Mouse (Mus musculus): Measurements from ENCODE around the gene Asic1. TPM values are rescaled to one million over a fixed set of nuclear protein-coding genes. Genes with fewer than 3 reads are reported as not detected.
"Not testable (repeated sequence)": the region's sequence is repeated elsewhere in the genome, so short reads cannot be mapped to it uniquely, and the experiment has no call there.

Asic1 gene
- polyA plus RNA-seq, 1 experiment from 2014 or later = 51.7 TPM

GRCm38 (mm10) chr15:99690924-99691323 lies 20.8 kb downstream of the Asic1 start:
- Histone ChIP-seq H3K4me1 (replicated peaks; ENCODE audit: control insufficient read depth, insufficient read depth, low read length) (peaks cover 6% of the 10 kb centered on the region; the same call in 1 of the 2 replicates), H3K4me2 (replicated peaks) (no peak overlapping the region), H3K27me3 (ENCODE audit: control insufficient read depth, insufficient read depth, low read length) (no peaks in the 10 kb centered on the region), H3K36me3 (replicated peaks; ENCODE audit: control insufficient read depth, insufficient read depth) (peaks cover 22% of the 10 kb centered on the region), H3K4me3 (replicated peaks; ENCODE audit: low read length) (no peak overlapping the region), H3K9ac (no peak overlapping the region), H3K27ac (no peak overlapping the region), H3K9me3 (ENCODE audit: control insufficient read depth, low read length) (no peaks in the 10 kb centered on the region)
- DNase-seq (ENCODE audit: low spot score) (no peak), ATAC-seq (ENCODE audit: low FRiP score) (no peak)
- 19% methylated on average over 4 of the region's 4 CpGs for WGBS

- 37% methylated on average over 9 of the region's 9 CpGs for whole genome bisulfite sequencing
- peak overlapping the region; percentile 2; the same call in 1 of the 2 replicates for H3K9ac ChIP-seq
- no peak overlapping the region for H3K4me3 ChIP-seq (replicated peaks; ENCODE audit: low read length)
- DNase-seq (ENCODE audit: low spot score) (no peak), ATAC-seq (ENCODE audit: low FRiP score) (no peak)
- H3K27me3 ChIP-seq (ENCODE audit: control insufficient read depth, insufficient read depth, low read length) = no peaks in the 10 kb centered on the region
- H3K4me2 ChIP-seq (replicated peaks) = 0 out of 2 replicates have a peak overlapping the region, but pooled peaks have one; percentile 22
- H3K9me3 ChIP-seq (ENCODE audit: control insufficient read depth, low read length) = no peaks in the 10 kb centered on the region
- H3K4me1 ChIP-seq (replicated peaks; ENCODE audit: control insufficient read depth, insufficient read depth, low read length) = peaks cover 6% of the 10 kb centered on the region; the same call in 1 of the 2 replicates
- peaks cover 33% of the 10 kb centered on the region for H3K36me3 ChIP-seq (replicated peaks; ENCODE audit: control insufficient read depth, insufficient read depth)
- 0 out of 2 replicates have a peak overlapping the region, but pooled peaks have one; percentile 27 for H3K27ac ChIP-seq
Measured at GRCm38 (mm10) chr15:99691976-99692375, 21.8 kb downstream of the Asic1 start.

- H3K27me3 ChIP-seq (ENCODE audit: control insufficient read depth, insufficient read depth, low read length) = no peaks in the 10 kb centered on the region
- WGBS = 45% methylated on average over 2 of the region's 2 CpGs
- no peak for ATAC-seq (ENCODE audit: low FRiP score)
Measured at GRCm38 (mm10) chr15:99697309-99697708, 27.1 kb downstream of the Asic1 start.

GRCm38 (mm10) chr15:99698533-99699085 lies 28.4 kb downstream of the Asic1 start:
- WGBS = 44% methylated on average over 20 of the region's 20 CpGs
- H3K4me1 ChIP-seq (replicated peaks; ENCODE audit: control insufficient read depth, insufficient read depth, low read length) = peaks cover 10% of the 10 kb centered on the region
- DNase-seq (ENCODE audit: low spot score) (no peak), ATAC-seq (ENCODE audit: low FRiP score) (no peak)
- no peak overlapping the region for H3K4me3 ChIP-seq (replicated peaks; ENCODE audit: low read length)
- no peaks in the 10 kb centered on the region for H3K9me3 ChIP-seq (ENCODE audit: control insufficient read depth, low read length)
- no peak overlapping the region for H3K27ac ChIP-seq
- H3K9ac ChIP-seq = no peak overlapping the region; the same call in 1 of the 2 replicates
- H3K36me3 ChIP-seq (replicated peaks; ENCODE audit: control insufficient read depth, insufficient read depth) = peaks cover 68% of the 10 kb centered on the region
- no peak overlapping the region for H3K4me2 ChIP-seq (replicated peaks)
- no peaks in the 10 kb centered on the region for H3K27me3 ChIP-seq (ENCODE audit: control insufficient read depth, insufficient read depth, low read length)

More at GRCm38 (mm10) chr15:99697309-99697708, 27.1 kb downstream of the Asic1 start:
- Histone ChIP-seq H3K36me3 (replicated peaks; ENCODE audit: control insufficient read depth, insufficient read depth) (peaks cover 69% of the 10 kb centered on the region), H3K9me3 (ENCODE audit: control insufficient read depth, low read length) (no peaks in the 10 kb centered on the region), H3K27ac (no peak overlapping the region), H3K9ac (no peak overlapping the region), H3K4me2 (replicated peaks) (no peak overlapping the region), H3K4me1 (replicated peaks; ENCODE audit: control insufficient read depth, insufficient read depth, low read length) (no peaks in the 10 kb centered on the region), H3K4me3 (replicated peaks; ENCODE audit: low read length) (no peak overlapping the region)
- DNase-seq (ENCODE audit: low spot score) = no peak

GRCm38 (mm10) chr15:99699715-99700114 lies 29.5 kb downstream of the Asic1 start:
- 84% methylated on average over 10 of the region's 10 CpGs for WGBS
- H3K27me3 ChIP-seq (ENCODE audit: control insufficient read depth, insufficient read depth, low read length) = no peaks in the 10 kb centered on the region
- H3K36me3 ChIP-seq (replicated peaks; ENCODE audit: control insufficient read depth, insufficient read depth) = peaks cover 76% of the 10 kb centered on the region
- ATAC-seq (ENCODE audit: low FRiP score) = no peak
- no peak overlapping the region for H3K4me3 ChIP-seq (replicated peaks; ENCODE audit: low read length)
- H3K4me1 ChIP-seq (replicated peaks; ENCODE audit: control insufficient read depth, insufficient read depth, low read length) = peaks cover 21% of the 10 kb centered on the region
- H3K27ac ChIP-seq = no peak overlapping the region
- no peak for DNase-seq (ENCODE audit: low spot score)
- H3K9ac ChIP-seq = no peak overlapping the region
- no peaks in the 10 kb centered on the region for H3K9me3 ChIP-seq (ENCODE audit: control insufficient read depth, low read length)
- no peak overlapping the region for H3K4me2 ChIP-seq (replicated peaks)

GRCm38 (mm10) chr15:99700219-99701106 lies 30.3 kb downstream of the Asic1 start:
- Histone ChIP-seq H3K36me3 (replicated peaks; ENCODE audit: control insufficient read depth, insufficient read depth) (peaks cover 75% of the 10 kb centered on the region), H3K27ac (no peak overlapping the region), H3K9ac (no peak overlapping the region), H3K4me2 (replicated peaks) (no peak overlapping the region), H3K27me3 (ENCODE audit: control insufficient read depth, insufficient read depth, low read length) (no peaks in the 10 kb centered on the region), H3K4me1 (replicated peaks; ENCODE audit: control insufficient read depth, insufficient read depth, low read length) (peaks cover 24% of the 10 kb centered on the region), H3K4me3 (replicated peaks; ENCODE audit: low read length) (no peak overlapping the region), H3K9me3 (ENCODE audit: control insufficient read depth, low read length) (no peaks in the 10 kb centered on the region)
- no peak for DNase-seq (ENCODE audit: low spot score)
- 90% methylated on average over 18 of the region's 18 CpGs for WGBS
- ATAC-seq (ENCODE audit: low FRiP score) = no peak

GRCm38 (mm10) chr15:99701640-99701998 lies 31.5 kb downstream of the Asic1 start:
- DNase-seq (ENCODE audit: low spot score); ATAC-seq (ENCODE audit: low FRiP score); H3K27me3 ChIP-seq (ENCODE audit: control insufficient read depth, insufficient read depth, low read length); H3K9me3 ChIP-seq (ENCODE audit: control insufficient read depth, low read length): not testable (repeated sequence)
- peak overlapping the region; percentile 89 for H3K9ac ChIP-seq
- peak overlapping the region; percentile 98 for H3K4me2 ChIP-seq (replicated peaks)
- peaks cover 24% of the 10 kb centered on the region for H3K4me1 ChIP-seq (replicated peaks; ENCODE audit: control insufficient read depth, insufficient read depth, low read length)
- H3K27ac ChIP-seq = peak overlapping the region; percentile 96
- H3K4me3 ChIP-seq (replicated peaks; ENCODE audit: low read length) = peak overlapping the region; percentile 63
- peaks cover 74% of the 10 kb centered on the region for H3K36me3 ChIP-seq (replicated peaks; ENCODE audit: control insufficient read depth, insufficient read depth)
- 49% methylated on average over 16 of the region's 16 CpGs for WGBS

- no peaks in the 10 kb centered on the region for H3K9me3 ChIP-seq (ENCODE audit: control insufficient read depth, low read length)
- peak within 1 kb of the TSS; percentile 89 for H3K9ac ChIP-seq
- DNase-seq (ENCODE audit: low spot score) = peak; percentile 95
- H3K4me3 ChIP-seq (replicated peaks; ENCODE audit: low read length) = peak within 1 kb of the TSS; percentile 63
- H3K4me1 ChIP-seq (replicated peaks; ENCODE audit: control insufficient read depth, insufficient read depth, low read length) = peaks cover 24% of the 10 kb centered on the region
- 1% methylated on average over 46 of the region's 71 CpGs for WGBS
- H3K27ac ChIP-seq = peak within 1 kb of the TSS; percentile 96
- peak; percentile 96 for ATAC-seq (ENCODE audit: low FRiP score)
- peak within 1 kb of the TSS; percentile 98 for H3K4me2 ChIP-seq (replicated peaks)
- peaks cover 74% of the 10 kb centered on the region for H3K36me3 ChIP-seq (replicated peaks; ENCODE audit: control insufficient read depth, insufficient read depth)
- no peaks in the 10 kb centered on the region for H3K27me3 ChIP-seq (ENCODE audit: control insufficient read depth, insufficient read depth, low read length)
Measured at GRCm38 (mm10) chr15:99701999-99702900, 32.1 kb downstream of the Asic1 start, which contains the start of gene Smarcd1. TSS of gene Smarcd1 (plus strand) at chr15:99702129.

Measured in hindbrain, embryonic 14.5 days (tissue).